Mouse (Mus musculus) limb, embryonic 14.5 days (tissue): ENCODE measurements around the gene Kcnip1. TPM values are rescaled to one million over a fixed set of nuclear protein-coding genes. Genes with fewer than 3 reads are reported as not detected.

ENCODE experiments used
- ATAC-seq: fragments of 200-750 bp; cut with Nextera tagmentation; 2 replicates; pipeline ENCODE4 v1.8.0; 2017; ENCODE audit warnings: low read depth, moderate number of reproducible peaks, moderate TSS enrichment; ENCODE audit not compliant: low FRiP score
- DNase-seq: peaks from one replicate; pipeline ENCODE4 v3.0.0-alpha.2; 2015; ENCODE audit warnings: low spot score
- H3K27ac ChIP-seq: fragments of 300-500 bp; sonication (generic); replicated peaks from 2 replicates; pipeline ENCODE4 v1.5.1; 2014; ENCODE audit warnings: low read depth, mild to moderate bottlenecking, low read length, moderate library complexity, mixed read lengths
- H3K27me3 ChIP-seq: fragments of 300-500 bp; sonication (generic); 2 replicates; pipeline ENCODE4 v1.6.1; 2014; ENCODE audit warnings: low read length, mixed read lengths; ENCODE audit not compliant: control insufficient read depth, insufficient read depth
- H3K36me3 ChIP-seq: fragments of 300-500 bp; sonication (generic); 2 replicates; pipeline ENCODE4 v1.6.1; 2014; ENCODE audit warnings: mild to moderate bottlenecking, low read length, moderate library complexity, mixed read lengths; ENCODE audit not compliant: control insufficient read depth, insufficient read depth
- H3K4me1 ChIP-seq: fragments of 300-500 bp; sonication (generic); 2 replicates; pipeline ENCODE4 v1.6.1; 2014; ENCODE audit warnings: antibody characterized with exemption, low read length, mixed read lengths; ENCODE audit not compliant: control insufficient read depth, insufficient read depth
- H3K4me2 ChIP-seq: fragments of 300-500 bp; sonication (generic); replicated peaks from 2 replicates; pipeline ENCODE4 v1.6.1; 2014; ENCODE audit warnings: low read depth, mild to moderate bottlenecking, low read length, moderate library complexity; ENCODE audit not compliant: severe bottlenecking
- H3K4me3 ChIP-seq: fragments of 300-500 bp; sonication (generic); replicated peaks from 2 replicates; pipeline ENCODE4 v1.5.1; 2014; ENCODE audit warnings: low read length
- H3K9ac ChIP-seq: fragments of 300-500 bp; sonication (generic); 2 replicates; pipeline ENCODE4 v1.6.1; 2014; ENCODE audit warnings: mild to moderate bottlenecking, low read depth, low read length, moderate library complexity; ENCODE audit not compliant: severe bottlenecking
- H3K9me3 ChIP-seq: fragments of 300-500 bp; sonication (generic); 2 replicates; pipeline ENCODE4 v1.6.1; 2016; ENCODE audit warnings: low read length; ENCODE audit not compliant: control insufficient read depth
- POLR2A ChIP-seq: fragments of 200-500 bp; IDR thresholded peaks from 2 replicates; pipeline ENCODE4 v1.8.0; 2012; ENCODE audit warnings: inconsistent platforms, mild to moderate bottlenecking, moderate library complexity, borderline replicate concordance; ENCODE audit not compliant: insufficient read depth, insufficient read length; ENCODE audit errors: extremely low read depth
- WGBS: fragments of 180-500 bp; shearing (Covaris S2); extraction: QIAGEN DNeasy Blood & Tissue Kit; methylation state at CpG from one replicate; pipeline ENCODE4 v1.1.7; 2014; 5-methylcytosine and 5-hydroxymethylcytosine counted together
- polyA plus RNA-seq, 2 experiments: library from polyadenylated mRNA; depleted of rRNA in 1 of 2; stranded (reverse) in 1 of 2; unstranded in 1 of 2; fragments of >200 nt; fragmentation: Nextera tagmentation in 1 of 2; extraction: Ambion mirVana in 1 of 2; gene quantifications; 2 replicates each; pipeline versions ENCODE4 v1.2.1 to v1.2.3; 2012 to 2014

Kcnip1 gene
- polyA plus RNA-seq, 2 experiments = 3.4 to 5.0 TPM

GRCm38 (mm10) chr11:33654485-33654884 lies 338.5 kb downstream of the Kcnip1 start:
- 70% methylated on average over 2 of the region's 2 CpGs for WGBS
- ATAC-seq = no peak
- no peaks in the 10 kb centered on the region for H3K4me1 ChIP-seq
- H3K36me3 ChIP-seq = no peaks in the 10 kb centered on the region
- H3K9ac ChIP-seq = no peak overlapping the region
- DNase-seq = no peak
- no peaks in the 10 kb centered on the region for H3K9me3 ChIP-seq
- no peak overlapping the region for H3K4me2 ChIP-seq
- no peak overlapping the region for H3K4me3 ChIP-seq
- H3K27me3 ChIP-seq = no peaks in the 10 kb centered on the region
- H3K27ac ChIP-seq = no peak overlapping the region
- TF ChIP-seq POLR2A = no peak

DNA sequence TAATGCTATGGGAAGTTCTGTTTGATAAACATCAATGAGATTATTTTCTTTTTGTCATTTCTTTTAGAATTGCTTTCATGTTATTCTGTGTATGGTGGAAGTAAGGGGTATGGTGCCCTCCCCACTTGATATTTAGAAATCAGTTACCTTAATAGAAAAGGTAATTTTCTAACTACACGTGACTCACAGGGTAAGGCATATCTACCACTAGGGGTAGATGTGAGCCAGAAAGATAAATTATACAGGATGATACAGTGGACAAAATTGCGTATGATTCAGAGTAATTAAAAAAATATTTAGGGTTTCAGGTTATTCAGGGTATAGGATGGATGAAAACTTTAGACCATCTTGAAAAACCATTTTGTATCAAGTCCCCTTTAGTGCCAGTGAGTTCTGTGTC lies 343.6 kb downstream of the Kcnip1 start:
- no peaks in the 10 kb centered on the region for H3K27me3 ChIP-seq
- no peak overlapping the region for H3K9ac ChIP-seq
- H3K4me3 ChIP-seq = no peak overlapping the region
- DNase-seq (no peak), ATAC-seq (no peak)
- H3K36me3 ChIP-seq = no peaks in the 10 kb centered on the region
- no peak overlapping the region for H3K27ac ChIP-seq
- no peaks in the 10 kb centered on the region for H3K4me1 ChIP-seq
- 74% methylated on average over 2 of the region's 2 CpGs for WGBS
- H3K9me3 ChIP-seq = no peaks in the 10 kb centered on the region
- no peak for TF ChIP-seq POLR2A
- H3K4me2 ChIP-seq = no peak overlapping the region

DNA sequence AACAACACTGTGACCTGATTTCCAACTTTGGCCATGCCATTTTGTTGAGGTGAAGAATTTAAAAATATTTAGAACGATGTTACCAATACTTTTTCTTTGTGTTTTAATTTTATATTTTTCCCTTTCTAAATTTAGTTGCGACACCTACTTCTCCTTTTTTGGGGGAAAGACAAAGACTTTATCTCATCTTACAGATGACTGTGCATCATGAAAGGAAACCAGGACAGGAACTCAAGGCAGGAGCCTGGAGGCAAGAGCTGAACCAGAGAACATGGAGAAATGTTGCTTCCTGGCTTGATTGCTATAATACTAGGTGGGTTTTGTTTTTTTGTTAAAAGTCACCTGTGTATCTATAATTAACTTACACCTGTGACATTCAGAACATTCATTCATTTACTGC lies 355.8 kb downstream of the Kcnip1 start:
- 88% methylated on average over 2 of the region's 2 CpGs for WGBS
- Histone ChIP-seq H3K27ac (no peak overlapping the region), H3K4me2 (no peak overlapping the region), H3K9ac (no peak overlapping the region), H3K27me3 (no peaks in the 10 kb centered on the region), H3K9me3 (no peaks in the 10 kb centered on the region), H3K4me3 (no peak overlapping the region), H3K36me3 (no peaks in the 10 kb centered on the region), H3K4me1 (no peaks in the 10 kb centered on the region)
- no peak for TF ChIP-seq POLR2A
- no peak for DNase-seq
- no peak for ATAC-seq

- no peak overlapping the region for H3K4me3 ChIP-seq
- DNase-seq (peak; percentile 20), ATAC-seq (no peak)
- no peaks in the 10 kb centered on the region for H3K27me3 ChIP-seq
- no peaks in the 10 kb centered on the region for H3K36me3 ChIP-seq
- H3K27ac ChIP-seq = no peak overlapping the region
- 84% methylated on average over 4 of the region's 4 CpGs for WGBS
- H3K4me2 ChIP-seq = no peak overlapping the region
- H3K4me1 ChIP-seq = no peaks in the 10 kb centered on the region
- TF ChIP-seq POLR2A = no peak
- H3K9me3 ChIP-seq = no peaks in the 10 kb centered on the region
- no peak overlapping the region for H3K9ac ChIP-seq
These were observed 365.7 kb downstream of the Kcnip1 start for GRCm38 (mm10) chr11:33627136-33627742.

GRCm38 (mm10) chr11:33614218-33614617 lies 378.7 kb downstream of the Kcnip1 start:
- H3K27me3 ChIP-seq = no peaks in the 10 kb centered on the region
- DNase-seq (peak; percentile 74), ATAC-seq (peak; percentile 80)
- TF ChIP-seq POLR2A = 0 out of 2 replicates have a peak, but pooled peaks have one; percentile 24
- H3K36me3 ChIP-seq = no peaks in the 10 kb centered on the region
- no peak overlapping the region for H3K4me2 ChIP-seq
- H3K9ac ChIP-seq = no peak overlapping the region
- H3K4me3 ChIP-seq = no peak overlapping the region
- H3K4me1 ChIP-seq = no peaks in the 10 kb centered on the region
- 5% methylated on average over 15 of the region's 15 CpGs for WGBS
- H3K9me3 ChIP-seq = no peaks in the 10 kb centered on the region
- H3K27ac ChIP-seq = no peak overlapping the region
